Mouse (Mus musculus) liver, embryonic 14.5 days (tissue): Measurements from ENCODE around the gene Sstr3.

ENCODE experiments used
- CTCF ChIP-seq: IDR thresholded peaks from 2 replicates; pipeline ENCODE4 v1.5.1; 2016; ENCODE audit warnings: antibody characterized with exemption, low read depth, control low read depth
- EP300 ChIP-seq: IDR thresholded peaks from 2 replicates; pipeline ENCODE4 v1.6.1; 2016; ENCODE audit warnings: antibody characterized with exemption, low read depth

- TF ChIP-seq EP300 (no peak), CTCF (no peak)
Observed at GRCm38 (mm10) chr15:78502437-78503132, 41.9 kb downstream of the Sstr3 start.
